Mouse (Mus musculus) bone marrow, adult 2 months (tissue): ENCODE measurements around the gene E2f2.

ENCODE experiments used
- CTCF ChIP-seq: fragments of 200-500 bp; IDR thresholded peaks from 2 replicates; pipeline ENCODE4 v1.5.1; 2011; ENCODE audit warnings: low read length, control low read depth; ENCODE audit not compliant: control insufficient read depth, insufficient read depth
- POLR2A ChIP-seq: fragments of 200-500 bp; IDR thresholded peaks from 2 replicates; pipeline ENCODE4 v1.6.1; 2011; ENCODE audit warnings: low read depth, mild to moderate bottlenecking, control low read depth, low read length, borderline replicate concordance; ENCODE audit not compliant: control insufficient read depth

DNA sequence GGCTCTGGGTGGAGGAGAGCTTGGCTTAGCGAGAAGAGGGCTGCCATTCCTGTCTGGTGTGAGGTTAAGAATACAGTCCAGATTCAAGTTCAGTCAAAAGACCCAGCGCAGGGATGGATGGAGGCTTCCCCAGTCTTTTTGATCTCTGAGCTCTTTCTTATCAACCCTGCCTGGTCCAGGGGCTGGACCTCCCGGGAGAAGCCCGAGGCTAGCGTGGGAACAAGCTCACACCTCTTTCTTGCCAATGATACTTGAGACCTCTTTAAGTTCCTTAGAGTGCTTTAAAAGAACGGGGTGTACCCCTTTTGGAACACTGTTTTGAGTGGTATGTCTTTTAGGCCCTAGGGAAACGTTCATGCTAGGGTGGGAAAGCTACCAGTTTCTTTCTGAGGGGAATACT lies 22.8 kb downstream of the E2f2 start:
- no peak for TF ChIP-seq CTCF
- TF ChIP-seq POLR2A: no peak
